Mouse (Mus musculus): ENCODE measurements around the gene Tmem258.
A peak's percentile ranks its signal among the peaks of the same experiment; 100 is the strongest.

Gene Tmem258

DNA sequence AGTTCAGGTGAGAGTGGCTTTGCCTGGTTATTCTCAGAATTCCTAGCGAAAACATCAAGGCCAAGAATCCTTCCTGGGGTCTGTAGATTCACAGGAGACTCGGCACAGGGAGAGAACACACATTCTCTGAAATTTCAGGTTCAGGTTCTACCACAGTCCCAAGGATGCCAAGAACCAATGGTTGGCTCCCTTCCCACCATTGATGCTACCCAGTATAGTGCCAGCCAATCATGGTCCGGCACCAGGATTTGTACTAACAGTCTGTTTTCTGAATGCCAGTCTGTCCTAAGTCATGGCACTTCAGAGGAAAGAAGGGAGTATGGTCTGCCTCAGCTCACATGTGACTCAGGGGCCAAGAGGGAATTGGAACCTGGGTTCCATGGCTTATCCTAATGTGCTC is 17.9 kb upstream of the Tmem258 start:
- no peak for DNase-seq

DNA sequence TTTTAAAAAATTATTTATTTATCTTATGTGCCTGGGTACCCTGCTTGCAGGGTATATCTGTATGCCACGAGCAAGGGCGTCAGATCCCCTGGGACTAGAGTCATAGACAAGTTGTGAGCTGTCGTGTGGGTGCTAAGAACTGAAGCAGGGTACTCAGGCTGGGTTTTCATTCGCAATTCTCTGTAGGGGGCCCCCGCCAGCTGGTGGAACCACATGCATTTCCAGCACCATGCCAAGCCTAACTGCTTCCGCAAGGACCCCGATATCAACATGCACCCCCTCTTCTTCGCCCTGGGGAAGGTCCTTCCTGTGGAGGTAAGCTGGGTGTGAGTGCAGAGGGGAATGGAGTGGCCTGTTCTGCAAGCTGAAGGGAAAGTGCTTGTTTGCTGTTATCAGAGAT is 17.2 kb upstream of the Tmem258 start:
- DNase-seq, result no peak

DNA sequence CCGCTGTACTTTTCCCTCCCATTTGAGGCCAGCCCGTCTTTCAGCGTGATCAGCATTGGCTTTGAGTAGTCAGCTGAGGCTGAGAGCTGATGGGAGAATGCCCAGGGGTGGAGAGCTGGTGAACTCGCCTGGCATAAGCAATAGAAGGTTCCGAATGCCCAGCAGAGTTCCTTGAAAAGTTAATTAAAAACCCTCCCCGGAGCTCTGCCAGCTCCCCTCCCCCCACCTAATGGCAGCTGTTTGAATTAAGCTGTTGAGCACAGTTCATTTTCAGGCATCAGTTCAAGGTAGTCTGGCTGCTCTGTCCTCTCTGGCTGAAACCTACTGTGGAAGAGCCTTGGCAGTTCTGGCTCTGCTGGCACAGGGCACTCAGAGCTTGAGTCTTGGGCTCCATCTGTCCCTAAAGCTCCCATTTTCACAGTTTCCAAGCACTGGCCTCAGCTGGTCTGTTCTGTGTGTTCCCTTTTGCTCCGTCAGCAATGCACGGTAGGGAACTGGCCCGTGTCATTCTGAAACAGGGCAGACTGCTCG is 15.5 kb upstream of the Tmem258 start:
- peak; percentile 91 for DNase-seq

DNA sequence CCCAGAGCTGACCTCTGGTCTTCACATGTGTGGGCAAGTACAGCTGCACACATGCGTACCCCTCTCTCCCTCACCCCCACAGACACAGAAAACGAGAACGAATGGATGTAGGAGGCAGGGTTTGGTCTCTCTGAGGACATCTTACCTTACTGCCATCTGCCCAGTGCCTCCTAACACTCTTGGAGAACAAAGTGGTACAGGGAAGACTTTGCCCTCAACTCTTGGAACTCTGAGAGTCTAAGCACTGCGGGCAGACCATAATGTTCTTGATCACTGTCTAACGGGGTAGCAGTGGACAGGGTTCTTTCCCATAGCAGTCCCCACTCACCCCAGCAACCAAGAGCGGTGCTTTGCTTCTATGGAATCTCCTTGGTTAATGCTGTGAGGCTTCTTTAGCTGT is 14.8 kb upstream of the Tmem258 start:
- DNase-seq, result no peak

DNA sequence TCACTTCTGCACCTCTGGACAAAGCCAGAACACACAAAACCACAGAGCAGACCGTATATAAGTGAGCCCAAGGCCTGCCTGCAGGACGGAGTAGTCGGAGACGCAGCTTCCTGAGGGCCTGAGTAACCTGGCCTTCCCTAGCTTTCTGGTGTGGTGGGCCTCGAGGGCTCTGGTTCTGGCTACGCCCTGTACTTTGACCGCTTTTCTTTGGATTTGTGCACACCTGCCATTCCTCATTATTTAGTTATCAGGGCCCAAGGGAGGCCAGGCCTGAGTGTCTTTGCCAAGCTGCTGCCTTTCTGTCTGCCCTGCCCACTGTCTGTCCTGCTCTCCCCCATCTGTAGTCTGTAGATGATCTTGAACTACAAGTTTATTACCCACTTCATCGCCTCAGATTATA is 13.9 kb upstream of the Tmem258 start:
- no peak for DNase-seq

DNA sequence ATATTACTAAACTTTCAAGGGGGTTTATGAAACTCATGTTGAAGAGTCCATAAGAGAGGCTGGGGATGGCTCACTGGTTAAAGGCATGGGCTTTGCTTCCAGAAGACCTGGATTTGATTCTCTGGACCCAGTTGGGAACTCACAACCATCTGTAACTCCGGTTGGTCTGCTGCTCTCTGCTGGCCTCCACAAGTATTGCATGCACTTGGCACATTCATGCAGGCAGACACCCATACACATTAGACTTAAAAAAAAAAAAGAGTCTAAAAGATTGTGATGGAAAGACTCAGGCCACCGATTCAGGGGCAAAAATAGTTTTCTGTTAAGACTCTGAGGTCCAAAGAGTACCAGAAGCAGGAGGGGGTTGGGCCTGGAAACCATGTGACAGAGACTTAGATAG is 13.0 kb upstream of the Tmem258 start:
- DNase-seq, result peak; percentile 82

DNA sequence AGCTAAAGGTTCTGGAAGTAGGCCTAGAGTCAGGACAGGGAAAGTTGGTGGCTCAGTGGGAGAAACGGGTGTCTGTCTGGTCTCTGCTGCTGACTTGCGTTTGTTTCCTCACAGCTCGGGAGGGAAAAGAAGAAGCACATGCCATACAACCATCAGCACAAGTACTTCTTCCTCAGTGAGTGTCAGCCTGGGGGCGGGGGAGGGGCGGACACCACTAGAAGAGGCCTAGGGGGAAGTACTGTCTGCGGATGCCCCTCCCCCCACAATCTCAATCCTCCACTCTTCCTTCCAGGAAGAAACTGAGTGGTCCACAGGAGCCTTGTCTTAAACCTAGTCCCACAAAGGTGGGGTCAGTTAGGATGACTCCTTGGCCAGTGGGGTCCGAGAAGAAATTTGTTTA is 12.5 kb upstream of the Tmem258 start:
- DNase-seq, result no peak

DNA sequence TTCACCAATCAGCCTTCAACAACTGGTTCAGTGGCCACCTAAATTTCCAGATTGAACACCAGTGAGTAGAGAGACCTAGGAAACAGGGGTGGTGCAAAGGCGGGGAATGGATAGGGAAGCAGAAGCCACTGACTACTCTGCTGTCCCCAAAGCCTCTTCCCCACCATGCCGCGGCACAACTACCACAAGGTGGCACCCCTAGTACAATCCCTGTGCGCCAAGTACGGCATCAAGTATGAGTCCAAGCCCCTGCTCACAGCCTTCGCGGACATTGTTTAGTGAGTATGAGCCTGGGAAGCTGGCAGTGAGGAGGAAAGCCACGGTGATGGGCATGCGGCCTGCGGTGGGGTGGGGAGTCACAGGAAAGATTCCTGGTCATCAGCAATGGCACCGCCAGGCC is 9.5 kb upstream of the Tmem258 start:
- DNase-seq, result no peak

DNA sequence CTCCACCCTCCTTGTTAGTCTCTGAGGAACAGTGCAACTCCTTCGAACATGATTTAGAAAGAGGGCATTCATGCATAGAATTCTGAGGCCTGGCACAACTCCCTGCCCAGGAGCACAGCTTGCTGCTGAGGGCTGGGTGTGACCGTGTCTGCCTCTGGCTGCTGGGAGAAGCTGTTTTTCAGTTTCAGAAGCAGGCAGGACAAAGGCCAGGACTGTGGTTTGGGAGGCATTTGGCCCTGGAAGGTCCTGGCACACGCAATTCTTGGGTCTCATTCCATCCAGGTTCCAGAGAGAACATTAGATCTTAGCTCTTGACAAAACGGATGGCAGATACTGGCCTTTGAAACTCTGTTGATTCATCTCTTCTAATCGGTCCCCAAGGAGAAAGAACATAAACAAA is 8.6 kb upstream of the Tmem258 start:
- DNase-seq, result peak; percentile 67

DNA sequence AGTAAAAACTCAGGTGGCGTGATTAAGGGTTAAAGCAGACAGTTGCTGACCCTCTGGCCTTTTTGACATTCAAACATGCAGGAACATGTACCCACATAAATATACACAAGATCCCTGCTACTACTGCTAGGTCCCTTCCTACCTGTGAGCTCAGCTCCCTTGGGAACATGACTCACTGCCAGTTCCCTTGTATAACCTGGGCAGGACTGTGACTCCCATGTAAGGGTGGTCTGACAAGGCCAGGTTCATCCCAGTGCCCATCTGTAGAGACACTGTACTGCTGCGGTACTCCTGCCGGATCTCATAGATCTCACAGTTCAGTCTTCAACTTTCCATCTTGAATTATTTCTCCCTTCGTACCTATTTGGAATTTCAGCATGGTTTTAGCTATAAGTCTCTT is 6.7 kb upstream of the Tmem258 start:
- no peak for DNase-seq

DNA sequence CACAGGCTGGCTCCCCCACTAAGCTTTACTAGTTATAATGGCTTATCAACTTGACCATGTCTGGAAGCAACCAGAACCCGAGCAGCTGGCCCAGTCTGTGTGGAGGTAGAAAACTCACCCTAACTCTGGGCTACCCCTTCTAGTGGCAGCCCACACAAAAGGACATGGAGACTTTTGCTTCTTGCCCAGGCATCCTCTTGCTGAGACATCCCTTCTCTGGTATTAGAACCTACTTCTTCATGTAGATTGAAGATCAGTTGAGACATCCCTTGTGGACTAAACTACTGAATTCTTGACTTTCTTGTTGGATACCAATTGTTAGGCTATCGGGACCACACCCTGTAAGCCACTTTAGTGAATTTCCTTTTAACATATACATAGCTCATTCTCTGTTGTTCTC is 5.5 kb upstream of the Tmem258 start:
- no peak for DNase-seq

DNA sequence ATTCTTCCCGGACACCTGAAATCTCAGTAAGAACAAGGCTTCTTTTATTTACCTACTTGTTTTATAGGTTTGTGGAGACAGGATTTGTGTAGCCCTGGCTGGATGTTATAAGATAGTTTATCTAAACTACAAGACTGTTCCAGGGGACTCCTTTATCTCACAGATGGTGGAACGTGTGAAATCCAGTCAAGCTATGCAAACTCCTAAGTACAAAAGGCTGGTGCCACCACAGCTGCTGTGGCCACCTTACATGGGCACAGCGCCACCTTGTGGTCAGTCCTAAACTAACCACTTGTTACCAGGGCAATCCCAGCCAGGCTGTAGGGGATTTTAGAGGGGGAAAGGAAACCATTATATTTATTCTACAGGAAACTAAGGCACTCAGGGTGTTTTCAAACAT is 5.1 kb upstream of the Tmem258 start:
- DNase-seq, result peak; percentile 81

DNA sequence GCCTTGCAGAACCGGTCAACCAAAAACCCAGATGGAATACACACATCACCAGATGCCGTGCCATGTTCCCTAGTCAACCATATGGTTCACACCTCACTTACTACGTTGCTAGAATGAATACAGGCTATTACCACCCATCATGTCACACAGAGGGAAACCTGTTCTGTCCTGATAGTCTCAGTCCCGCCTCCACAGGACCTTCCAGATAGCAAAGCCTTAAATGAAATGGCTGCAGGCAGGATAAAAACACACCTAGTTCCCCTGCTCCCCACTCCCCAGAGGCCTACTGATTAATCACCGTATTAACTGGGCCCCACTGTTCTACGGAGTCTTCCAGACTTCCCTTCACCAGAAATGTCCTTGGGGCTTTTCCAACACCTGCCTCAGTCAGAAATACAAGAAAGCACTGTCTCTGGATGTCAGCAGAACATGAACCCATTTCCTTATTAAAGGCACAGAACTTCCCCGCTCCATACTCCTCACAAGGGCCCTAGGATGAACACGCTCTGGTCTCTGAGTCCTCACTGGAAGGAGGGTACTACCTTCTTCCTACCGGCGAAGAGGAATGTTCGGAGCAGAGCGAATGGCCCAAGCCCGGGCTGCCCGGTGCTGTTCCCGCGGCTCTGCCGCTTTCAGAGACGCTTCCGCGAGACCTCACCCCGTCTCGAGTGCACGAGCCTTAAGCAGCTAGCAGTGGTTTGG is 517 bp upstream of the Tmem258 start:
- no peak for DNase-seq

DNA sequence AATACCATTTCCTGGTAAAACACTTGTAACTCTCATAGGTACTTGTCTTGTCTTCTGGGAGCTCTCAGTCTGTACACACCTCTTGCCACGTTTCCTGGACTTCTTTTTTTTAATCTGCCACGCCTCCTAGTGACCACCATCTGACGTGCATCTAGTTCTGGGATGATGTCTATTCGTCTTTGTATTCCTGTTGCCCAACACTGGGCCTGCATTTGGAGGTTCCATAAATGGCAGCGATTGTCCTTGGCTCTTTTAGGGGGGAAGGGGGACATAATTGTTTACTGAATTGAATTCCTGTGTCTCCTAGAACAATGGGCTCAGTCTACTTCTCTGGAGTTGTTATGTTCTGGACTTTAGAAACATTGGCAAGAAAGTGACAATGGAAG is 795 bp downstream of the Tmem258 start:
- DNase-seq, result no peak

DNA sequence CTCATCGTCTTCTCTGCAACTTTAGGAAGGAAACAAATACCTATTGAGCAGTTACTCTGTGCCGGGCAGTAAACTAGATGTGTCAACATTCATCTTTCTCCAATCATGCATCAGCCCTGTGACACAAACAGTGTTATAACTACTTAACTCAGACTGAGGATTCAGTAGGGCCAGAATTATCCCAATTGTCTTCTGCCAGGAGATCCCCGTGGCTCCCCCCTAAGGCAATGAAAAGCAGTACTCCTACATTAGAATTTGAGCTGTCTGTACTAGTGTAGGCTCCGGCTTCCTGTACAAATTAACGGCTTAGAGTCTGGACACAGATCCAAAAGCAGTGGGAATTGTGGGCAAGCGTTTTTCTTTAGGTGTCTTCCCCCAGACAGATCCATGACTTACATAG is 1.2 kb downstream of the Tmem258 start:
- DNase-seq, result no peak

DNA sequence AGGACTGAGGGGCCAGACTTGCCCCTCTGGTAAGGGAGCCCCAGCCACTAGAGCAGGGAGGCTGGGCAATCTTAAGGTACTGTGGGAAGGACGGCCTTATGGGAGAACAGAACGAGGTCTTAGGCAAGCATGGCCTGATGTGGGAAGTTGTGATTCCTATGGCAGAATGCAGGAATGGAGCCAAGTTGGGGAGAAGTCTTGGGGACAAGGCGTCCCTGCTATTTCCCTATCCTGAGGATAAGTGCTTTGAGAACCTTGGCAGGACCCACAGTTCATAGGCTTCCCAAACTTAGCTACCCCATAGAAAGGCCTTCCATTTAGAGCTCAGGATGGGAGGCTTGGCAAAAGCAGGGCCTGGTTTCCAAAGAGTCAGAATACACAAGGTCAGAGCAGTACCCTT is 5.0 kb downstream of the Tmem258 start:
- DNase-seq, result no peak

DNA sequence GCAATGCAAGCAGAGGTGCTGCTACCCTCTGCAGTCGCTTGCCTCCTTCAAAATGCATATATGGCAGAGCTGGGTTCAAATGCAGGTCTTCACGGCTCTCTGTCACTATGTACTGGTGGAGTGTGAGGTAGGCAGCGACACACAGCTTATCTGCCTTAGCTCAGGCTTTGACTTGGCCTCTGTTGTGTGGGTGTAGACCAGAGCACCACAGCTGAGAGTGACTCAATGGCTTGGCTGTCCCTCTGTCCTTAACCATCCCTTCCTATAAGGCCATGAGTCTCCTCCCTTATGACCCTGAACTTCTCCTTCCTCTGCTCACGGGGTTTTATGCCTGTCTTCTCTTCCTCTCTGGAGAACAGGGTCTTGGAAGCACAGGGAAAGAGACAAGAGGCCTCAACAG is 7.1 kb downstream of the Tmem258 start:
- DNase-seq, result no peak

DNA sequence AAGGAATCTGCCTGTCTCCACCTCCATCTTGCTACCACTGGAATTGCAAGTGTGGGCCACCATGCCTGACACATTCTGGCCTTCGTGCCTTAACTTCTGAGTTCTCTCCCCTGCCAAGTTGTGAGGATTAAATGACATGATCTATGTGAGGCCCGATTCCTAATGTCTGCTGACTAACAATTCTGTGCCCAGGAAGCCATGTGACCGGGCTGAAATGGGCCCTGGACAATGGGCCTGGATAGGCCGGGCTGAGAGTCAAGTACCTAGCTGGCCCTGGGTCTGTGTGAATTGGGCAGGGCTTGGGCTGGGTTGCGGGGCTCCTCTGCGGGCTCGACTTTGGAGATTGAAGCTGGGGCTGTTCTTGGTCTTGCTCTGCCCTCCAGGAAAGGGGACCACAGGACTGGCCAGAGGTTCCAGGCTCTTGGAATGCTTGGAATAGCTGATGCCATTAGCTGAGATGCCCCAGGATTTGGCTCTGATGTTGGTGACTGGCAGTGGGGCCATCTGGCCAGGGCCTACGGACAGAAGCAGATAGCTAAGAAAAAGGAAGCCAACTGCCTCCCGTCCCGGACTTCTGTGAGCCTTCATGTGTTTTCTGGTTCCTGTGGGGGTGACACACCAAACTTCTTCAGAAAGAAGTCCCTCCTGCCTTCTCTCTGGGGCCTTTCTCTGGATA is 10.1 kb downstream of the Tmem258 start:
- DNase-seq, result no peak

DNA sequence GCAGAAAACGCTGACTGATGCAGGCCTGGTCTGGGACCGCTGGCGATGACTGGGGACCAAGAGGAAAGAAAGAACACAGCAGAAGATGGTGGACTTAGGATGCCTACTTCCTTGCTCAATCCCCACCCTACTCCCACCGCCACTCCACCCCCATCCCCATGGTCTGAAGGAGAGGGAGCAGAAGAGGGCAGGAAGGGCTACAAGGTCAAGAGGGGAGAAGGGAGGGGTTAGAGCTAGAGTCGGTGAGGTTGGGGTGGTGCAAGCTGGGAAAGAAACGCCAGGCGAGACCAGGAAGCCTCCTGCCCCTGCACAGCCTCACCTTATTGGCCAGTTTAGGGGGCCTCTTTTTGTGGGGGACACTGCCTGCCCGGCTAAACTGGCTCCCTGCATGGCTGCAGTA is 12.3 kb downstream of the Tmem258 start:
- DNase-seq, result no peak

DNA sequence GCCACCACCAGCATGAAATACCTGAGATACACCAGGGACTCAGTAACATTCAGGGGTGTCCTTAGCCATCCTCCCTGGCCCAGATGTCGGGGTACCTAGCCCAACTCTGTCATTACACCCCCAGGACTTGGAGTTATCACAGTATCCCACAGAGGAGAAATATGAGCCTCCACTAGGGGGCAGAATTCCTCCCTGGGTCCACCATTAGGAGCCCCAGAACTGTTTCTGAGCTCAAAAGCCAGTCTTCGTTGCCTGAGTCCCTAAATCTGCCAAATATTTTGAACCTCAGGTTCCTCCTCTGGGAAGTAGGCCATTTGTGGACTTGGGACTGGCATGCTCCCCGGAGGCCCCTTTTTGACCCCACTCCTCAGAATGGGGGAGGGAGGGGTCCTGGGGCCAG is 15.3 kb downstream of the Tmem258 start:
- peak; percentile 40 for DNase-seq

DNA sequence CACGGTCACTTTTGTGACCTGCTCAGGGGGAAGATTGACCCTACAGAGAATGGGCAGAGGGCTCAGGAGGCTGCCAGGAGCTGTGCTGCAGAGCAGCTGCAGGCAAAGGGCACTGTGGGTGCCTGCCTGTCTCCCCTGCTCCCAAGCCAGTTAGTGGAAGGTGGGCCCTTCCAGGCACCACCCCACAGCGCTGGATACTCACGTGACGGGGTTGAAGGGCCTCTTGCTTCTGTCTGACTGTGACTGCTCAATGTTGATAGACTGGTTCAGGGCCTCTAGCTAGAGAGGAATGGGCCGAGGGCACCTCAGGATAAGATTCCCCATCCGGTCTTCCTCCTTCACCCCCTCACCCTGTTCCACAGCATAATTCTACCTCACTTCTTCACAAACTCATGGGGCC is 15.8 kb downstream of the Tmem258 start:
- no peak for DNase-seq

DNA sequence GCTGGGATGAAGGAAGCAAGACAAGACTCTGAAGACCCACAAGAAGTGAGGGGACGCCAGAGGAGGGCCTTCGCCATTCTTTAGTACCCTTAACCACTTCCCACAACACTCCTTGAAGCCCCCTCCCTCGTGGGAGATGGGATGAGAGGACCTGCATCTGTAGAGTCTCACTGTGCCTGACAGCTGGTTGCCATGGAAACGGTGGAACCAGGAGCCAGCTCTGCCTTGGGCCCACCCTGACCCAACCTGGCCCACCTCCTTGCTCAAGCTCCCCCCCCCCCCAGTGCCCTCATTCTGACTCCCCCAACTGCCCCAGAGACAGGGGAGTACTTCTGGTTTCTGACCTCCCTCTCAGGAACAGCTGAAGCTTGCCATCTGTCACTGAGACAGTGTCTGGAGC is 17.8 kb downstream of the Tmem258 start:
- no peak for DNase-seq

DNA sequence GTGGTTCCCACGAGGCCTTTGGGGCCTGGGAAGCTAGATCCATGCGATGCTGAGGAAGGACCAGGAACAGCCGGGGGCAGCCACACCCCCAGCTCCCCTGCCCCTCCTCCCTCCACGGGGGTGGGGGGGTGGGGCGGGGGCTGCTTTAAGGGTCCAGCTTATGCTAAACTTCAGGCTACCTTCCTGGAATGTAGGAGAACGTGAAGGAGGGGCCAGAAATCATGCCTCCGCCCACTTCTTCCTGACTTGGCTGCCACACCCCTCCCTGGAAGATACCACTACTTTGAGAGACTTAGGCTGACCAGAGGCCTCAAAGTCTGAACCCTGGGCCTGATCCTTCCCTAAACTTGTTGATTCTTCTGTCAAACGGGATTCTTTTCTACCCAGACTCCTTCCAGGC is 18.8 kb downstream of the Tmem258 start:
- no peak for DNase-seq

DNA sequence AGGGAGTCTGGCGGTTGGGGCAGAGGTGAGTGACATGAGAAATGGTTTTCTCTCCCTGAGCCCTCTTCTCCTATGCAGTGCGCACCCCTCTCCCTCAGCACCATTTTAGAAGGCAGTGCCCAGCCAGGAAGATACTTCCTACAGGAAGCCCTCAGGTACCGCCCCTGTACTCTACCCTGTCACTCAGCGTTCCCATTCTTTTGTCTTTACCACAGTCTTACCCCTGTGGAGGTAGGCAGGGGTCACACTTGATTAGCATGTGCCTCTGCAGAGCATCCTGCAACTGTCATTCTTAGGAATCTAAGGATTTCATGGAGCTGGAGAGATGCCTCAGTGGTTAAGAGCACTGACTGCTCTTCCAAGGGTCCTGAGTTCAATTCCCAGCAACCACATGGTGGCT is 19.7 kb downstream of the Tmem258 start:
- no peak for DNase-seq
